Mouse (Mus musculus) liver, adult (tissue): ENCODE results near the gene Mobp.

Experiments used
- GATA4 ChIP-seq: IDR thresholded peaks from 2 replicates; pipeline ENCODE4 v1.6.1; 2014; ENCODE audit warnings: mild to moderate bottlenecking, low read length; ENCODE audit not compliant: insufficient replicate concordance

Mobp gene

DNA sequence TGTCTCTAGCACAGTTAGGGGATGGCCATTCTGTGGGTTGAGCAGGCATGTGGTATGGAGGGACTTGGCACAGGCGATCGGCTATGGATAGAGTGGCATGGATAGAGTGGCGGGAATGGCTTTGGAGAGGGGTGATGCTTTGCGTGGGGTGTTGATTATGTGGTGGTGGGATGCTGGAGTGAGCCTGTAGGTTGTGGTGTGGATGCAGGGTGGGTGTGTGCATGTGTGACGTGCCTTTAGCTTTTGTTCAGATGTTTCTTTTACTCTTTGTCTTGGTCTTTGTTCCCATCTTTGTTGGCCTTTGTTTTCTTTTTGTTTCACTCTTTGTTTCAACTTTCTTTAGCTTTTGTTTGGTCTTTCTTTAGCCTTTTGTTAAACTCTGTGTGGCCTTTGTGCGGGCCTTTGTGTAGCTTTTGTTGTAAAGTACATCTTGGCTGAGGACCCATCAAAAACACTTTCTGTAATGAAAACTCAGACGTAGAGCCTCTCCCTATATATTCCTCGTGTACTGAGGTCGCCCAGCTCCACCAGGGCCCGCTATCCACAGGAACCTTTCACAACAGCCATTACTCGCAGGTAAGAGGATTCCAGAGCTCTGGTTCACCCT, at the start of gene Mobp:
Mobp (plus strand) TSS at position 486 of the 607 bp plus-strand sequence.
- TF ChIP-seq GATA4, result no peak

DNA sequence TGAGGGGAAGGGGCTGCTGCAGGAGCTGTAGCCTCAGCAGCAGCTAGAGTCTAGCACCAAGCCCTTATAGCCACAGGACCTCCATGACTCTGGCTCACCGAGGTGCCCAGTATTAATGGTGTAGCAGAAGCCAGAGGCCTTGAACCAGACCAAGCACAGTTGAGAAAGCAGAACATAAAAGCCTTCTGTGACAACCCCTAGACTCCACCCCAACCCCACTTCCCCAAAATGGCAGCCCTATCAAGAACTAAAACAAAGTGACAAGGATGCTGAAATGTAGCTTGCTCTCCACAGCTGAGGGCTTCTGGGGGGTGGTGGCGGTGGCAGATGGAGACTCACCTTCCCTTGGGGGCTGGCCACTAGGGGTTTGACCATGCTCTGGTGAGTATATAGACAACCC, 48.3 kb upstream of the Mobp start:
- TF ChIP-seq GATA4, result no peak

DNA sequence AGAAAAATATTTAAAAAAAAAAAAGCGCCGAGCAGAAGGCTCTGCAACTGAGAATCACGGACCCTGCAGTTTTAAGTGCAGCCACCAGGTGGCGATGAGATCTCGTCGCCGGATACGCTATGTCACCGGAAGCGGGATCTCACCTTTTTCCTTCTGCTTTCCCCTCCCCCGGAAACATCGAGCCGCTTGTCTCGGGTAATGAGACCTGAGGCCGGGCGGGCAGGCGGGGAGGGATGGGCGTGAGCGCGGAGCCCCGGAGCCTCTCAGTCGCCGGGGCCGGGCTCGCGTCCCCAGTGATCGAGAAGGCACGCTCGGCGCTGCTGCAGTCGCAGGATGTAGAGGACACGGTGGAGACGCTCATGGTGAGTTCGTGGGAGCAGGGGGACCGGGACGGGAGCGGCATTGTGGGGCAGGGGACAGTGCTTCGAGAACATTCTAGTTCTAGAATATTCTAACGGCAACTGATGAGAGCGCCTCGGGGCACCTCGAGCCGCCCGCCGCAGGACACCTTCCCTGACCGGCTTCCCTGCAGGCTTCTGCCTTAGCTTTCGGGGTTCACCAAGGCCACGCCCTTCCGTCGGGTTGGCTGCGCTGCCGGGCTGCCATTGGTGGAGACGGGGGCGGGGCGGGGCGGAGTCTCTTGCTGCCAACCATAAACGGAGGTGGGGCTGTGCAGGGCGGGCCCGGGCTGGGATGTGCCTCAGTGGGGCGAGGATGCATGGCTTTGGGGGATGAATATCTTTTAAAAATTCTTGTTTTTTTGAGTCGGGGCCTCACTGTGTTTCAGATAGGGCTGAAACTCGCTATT, 39.1 kb upstream of the Mobp start, which contains the start of gene Slc25a38:
Slc25a38 (plus strand) TSS at position 164 of the 808 bp plus-strand sequence.
- no peak for TF ChIP-seq GATA4

DNA sequence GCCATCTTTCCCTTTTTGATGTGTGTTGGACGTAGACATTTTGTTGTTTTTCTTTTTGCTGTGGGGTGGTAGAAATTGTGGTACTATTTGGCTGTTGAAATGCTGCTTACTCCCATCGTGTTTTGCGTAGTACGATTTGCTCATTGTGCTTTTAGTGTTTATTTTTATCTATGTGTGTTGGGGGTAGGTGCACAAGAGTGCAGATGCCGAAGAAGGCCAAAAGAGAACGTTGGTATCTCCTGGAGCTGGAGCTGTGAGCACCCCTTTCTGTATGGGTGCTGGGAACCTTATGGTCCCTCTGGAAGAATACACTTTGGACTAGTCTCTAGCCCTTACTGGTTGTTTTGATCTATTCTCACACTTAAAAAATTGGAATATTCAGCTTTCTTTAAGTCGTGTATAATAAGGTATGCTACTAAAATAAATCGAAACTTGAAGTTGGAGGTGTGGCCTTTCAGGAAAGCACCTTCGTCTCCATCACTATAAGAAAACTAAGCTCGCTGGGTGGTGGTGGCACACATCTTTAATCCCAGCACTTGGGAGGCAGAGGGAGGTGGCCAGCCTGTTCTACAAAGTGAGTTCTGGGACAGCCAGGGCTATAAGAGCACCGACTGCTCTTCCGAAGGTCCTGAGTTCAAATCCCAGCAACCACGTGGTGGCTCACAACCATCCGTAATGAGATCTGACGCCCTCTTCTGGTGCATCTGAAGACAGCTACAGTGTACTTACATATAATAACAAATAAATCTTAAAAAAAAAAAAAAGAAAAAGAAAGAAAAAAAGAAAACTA, 38.2 kb upstream of the Mobp start:
- no peak for TF ChIP-seq GATA4

DNA sequence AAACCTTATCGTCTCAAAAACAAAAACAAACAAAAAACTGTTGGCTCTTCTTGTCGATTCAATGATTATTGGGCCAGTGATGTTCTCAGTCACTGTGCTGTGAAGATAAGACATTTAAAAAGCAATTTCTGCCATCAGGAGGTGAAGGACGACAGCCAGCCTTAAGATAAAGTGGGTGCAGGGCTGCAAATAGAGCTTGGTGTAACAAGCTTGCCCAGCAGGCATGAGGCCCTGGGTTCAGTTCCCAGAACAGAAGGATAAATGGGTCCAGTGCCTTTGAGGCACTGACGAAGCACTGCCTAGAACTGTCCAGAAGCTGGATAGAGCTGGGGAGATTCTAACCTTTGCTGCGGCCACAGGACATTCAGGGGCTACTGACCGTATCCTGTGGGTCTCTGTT, 37.0 kb upstream of the Mobp start:
- TF ChIP-seq GATA4, result no peak

DNA sequence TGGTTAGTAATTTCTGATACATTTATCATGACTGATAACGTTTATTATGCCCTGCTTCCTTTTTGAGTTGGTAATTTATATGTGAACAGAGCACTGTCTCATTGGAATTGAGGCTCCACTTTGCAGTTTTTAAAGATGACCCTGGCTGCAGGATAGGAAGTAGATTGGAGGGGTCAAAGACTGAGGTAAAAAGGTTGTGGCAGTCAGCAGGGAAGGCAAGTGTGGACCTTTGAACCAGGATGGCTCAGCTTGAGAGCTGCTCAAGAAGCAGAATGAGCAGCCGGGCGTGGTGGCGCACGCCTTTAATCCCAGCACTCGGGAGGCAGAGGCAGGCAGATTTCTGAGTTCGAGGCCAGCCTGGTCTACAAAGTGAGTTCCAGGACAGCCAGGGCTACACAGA, 36.1 kb upstream of the Mobp start:
- no peak for TF ChIP-seq GATA4

DNA sequence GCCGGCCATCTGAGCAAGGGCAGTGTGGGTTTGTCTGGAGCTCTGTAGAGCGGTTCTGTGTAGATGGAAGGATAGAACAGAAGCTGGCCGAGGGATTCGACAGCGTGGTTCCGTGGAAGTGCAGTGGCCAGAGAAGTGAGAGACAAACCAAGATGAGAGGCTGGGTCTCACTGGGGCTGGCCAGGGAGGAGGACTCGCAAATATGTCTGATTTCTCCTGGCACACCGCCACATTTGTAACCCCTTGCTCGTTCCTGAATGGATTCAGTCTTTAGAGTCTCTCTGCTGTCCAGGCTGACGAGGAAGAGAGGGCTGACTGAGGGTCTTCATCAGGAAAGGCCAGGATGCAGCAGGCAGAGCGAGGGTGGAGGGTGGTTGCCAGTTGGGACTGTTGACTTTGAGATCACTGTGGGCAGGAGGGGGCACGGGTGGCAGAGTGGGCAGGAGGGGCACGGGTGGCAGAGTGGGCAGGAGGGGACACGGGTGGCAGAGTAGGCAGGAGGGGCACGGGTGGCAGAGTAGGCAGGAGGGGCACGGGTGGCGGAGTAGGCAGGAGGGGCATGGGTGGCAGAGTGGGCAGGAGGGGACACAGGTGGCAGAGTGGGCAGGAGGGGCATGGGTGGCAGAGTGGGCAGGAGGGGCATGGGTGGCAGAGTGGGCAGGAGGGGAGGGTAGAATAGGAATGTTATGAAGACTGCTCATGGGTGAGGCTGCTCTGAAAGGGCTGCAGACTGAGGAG, 35.3 kb upstream of the Mobp start:
- TF ChIP-seq GATA4, result no peak

DNA sequence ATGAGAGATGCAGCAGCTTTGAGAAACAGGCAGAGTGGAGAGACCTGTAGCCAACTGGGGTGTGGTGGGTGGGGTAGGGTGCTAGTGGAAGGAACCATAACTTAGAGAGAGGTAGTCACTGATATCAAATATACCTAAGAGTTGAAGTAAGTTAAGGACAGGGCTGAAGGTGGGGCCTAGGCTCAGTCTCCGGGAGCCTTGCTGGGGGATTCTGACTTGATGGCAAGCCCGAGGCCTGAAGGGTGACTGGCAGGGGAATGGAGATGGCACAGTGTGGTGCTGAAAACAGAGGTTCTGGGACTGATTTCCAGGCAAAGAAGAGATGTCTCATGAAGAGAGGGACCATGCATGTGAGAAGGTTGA, 34.7 kb upstream of the Mobp start:
- no peak for TF ChIP-seq GATA4

GRCm38 (mm10) chr9:120115580-120115979, 33.9 kb upstream of the Mobp start:
- TF ChIP-seq GATA4, result no peak

DNA sequence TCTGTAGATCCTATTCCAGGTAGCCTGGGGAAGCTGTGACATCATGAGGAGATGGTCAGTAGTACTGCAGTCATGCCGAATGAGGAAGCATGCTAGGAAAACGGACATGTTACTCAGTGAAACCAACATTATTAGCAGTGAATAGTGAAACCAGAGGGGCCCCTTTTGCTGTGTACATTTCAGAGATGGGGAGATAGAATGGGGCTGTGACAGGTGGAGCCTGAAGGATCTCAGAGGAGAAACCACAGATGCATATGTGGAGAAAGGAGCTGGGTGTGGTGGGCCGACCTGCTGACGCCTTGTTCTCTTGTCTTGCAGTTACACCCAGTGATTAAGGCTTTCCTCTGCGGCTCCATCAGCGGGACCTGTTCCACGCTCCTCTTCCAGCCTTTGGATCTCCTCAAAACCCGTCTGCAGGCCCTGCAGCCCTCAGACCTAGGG, 33.3 kb upstream of the Mobp start:
- no peak for TF ChIP-seq GATA4

DNA sequence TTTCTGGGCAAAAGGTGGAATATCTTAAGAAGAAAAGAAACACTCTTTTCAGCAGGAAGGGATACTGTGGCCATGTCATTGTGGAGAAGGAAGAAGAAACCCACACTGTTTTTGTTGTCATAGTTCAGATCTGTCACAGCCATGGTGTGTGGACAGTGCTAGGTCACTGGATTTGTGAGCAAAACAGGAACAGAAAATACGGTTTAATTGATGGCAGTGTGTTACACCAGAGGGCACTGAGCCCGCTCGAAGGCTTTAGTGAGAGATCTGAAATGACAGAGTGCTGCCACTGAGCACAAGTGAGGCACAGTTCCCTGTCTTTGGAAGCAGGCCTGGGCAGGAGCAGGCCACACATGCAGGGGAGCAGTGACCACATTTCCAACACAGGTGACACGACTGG, 31.3 kb upstream of the Mobp start:
- no peak for TF ChIP-seq GATA4

GRCm38 (mm10) chr9:120120503-120120902, 29.0 kb upstream of the Mobp start:
- no peak for TF ChIP-seq GATA4

DNA sequence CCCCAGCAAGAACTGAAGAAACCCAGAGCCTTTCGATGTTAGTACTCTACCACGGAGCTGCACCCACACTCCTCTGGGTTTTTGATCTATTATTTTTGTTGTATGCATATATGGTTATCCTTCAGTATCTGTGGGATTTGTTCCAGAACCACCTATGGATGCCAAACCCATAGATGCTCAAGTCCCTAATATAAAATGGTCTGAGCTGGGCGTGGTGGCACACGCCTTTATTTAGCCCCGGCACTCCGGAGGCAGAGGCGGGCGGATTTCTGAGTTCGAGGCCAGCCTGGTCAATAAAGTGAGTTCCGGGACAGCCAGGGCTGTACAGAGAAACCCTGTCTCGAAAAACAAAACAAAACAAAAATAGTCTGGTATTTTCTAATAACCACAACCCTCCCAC, 22.6 kb upstream of the Mobp start:
- no peak for TF ChIP-seq GATA4

DNA sequence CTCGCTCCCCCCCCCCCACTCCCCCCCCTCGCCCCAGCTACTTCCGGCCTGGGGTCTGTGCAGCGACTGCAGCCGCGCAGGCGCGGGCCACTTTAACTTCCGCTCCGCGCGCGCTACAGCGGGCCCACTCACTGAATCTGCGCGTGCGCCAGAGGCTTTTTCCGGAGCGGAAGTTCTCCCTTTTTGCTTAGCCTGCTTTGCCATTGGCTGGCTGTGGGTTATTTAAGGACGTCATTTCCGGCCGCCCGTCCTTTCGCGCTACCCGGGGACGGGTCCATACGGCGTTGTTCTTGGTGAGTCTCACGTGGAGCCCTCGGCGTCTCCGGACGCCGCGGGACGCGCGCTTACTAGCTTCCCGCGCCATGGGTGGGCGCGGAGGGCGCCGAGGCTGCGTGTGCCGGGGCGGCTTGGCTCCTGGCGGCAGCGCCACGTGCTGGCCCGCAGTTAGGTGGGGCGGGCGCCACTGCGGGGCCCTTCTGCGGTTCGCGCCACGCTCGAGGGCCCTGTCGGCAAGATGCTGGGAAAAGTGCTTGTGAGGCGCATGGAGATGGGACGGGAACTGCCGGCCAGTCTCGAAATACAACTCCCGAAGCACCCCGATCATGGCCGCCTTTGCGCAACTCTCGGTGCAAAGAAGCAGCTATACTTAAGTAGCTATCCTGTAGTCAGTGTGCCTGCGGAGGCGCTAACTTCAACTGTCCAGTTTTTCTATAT, 21.8 kb upstream of the Mobp start, which contains the start of gene Rpsa:
Rpsa (plus strand) TSS at position 152 of the 714 bp plus-strand sequence.
- TF ChIP-seq GATA4, result no peak
